Mouse (Mus musculus) heart, embryonic 11.5 days (tissue): Measurements from ENCODE around the gene Dip2b. TPM values are rescaled to one million over a fixed set of nuclear protein-coding genes. Genes with fewer than 3 reads are reported as not detected.

Experiments
- ATAC-seq: fragments of 200-750 bp; cut with Nextera tagmentation; replicated peaks from 2 replicates; pipeline ENCODE4 v1.8.0; 2017; ENCODE audit warnings: moderate library complexity; ENCODE audit not compliant: insufficient number of reproducible peaks, low FRiP score, low TSS enrichment
- H3K27ac ChIP-seq: fragments of 300-500 bp; sonication (generic); 2 replicates; pipeline ENCODE4 v1.5.1; 2014; ENCODE audit warnings: mild to moderate bottlenecking, low read depth, low read length
- H3K27me3 ChIP-seq: fragments of 300-500 bp; sonication (generic); 2 replicates; pipeline ENCODE4 v1.6.1; 2014; ENCODE audit warnings: mild to moderate bottlenecking, low read length, mixed read lengths; ENCODE audit not compliant: control insufficient read depth, insufficient read depth
- H3K36me3 ChIP-seq: fragments of 300-500 bp; sonication (generic); 2 replicates; pipeline ENCODE4 v1.6.1; 2014; ENCODE audit warnings: mild to moderate bottlenecking, low read length, moderate library complexity, mixed read lengths; ENCODE audit not compliant: control insufficient read depth, insufficient read depth
- H3K4me1 ChIP-seq: fragments of 300-500 bp; sonication (generic); 2 replicates; pipeline ENCODE4 v1.6.1; 2014; ENCODE audit warnings: low read length; ENCODE audit not compliant: control insufficient read depth, insufficient read depth
- H3K4me2 ChIP-seq: fragments of 300-500 bp; sonication (generic); 2 replicates; pipeline ENCODE4 v1.6.1; 2014; ENCODE audit warnings: mild to moderate bottlenecking, moderate library complexity
- H3K4me3 ChIP-seq: fragments of 300-500 bp; sonication (generic); 2 replicates; pipeline ENCODE4 v1.5.1; 2014; ENCODE audit warnings: low read depth, low read length
- H3K9ac ChIP-seq: fragments of 300-500 bp; sonication (generic); 2 replicates; pipeline ENCODE4 v1.6.1; 2014; ENCODE audit warnings: mild to moderate bottlenecking, low read depth, low read length, moderate library complexity
- H3K9me3 ChIP-seq: fragments of 300-500 bp; sonication (generic); replicated peaks from 2 replicates; pipeline ENCODE4 v1.6.1; 2016; ENCODE audit warnings: low read length; ENCODE audit not compliant: control insufficient read depth
- WGBS: fragments of 180-500 bp; shearing (Covaris S2); extraction: QIAGEN DNeasy Blood & Tissue Kit; methylation state at CpG from one replicate; pipeline ENCODE4 v1.1.7; 2014; ENCODE audit not compliant: insufficient replicate concordance; 5-methylcytosine and 5-hydroxymethylcytosine counted together
- polyA plus RNA-seq: library from polyadenylated mRNA; unstranded; fragments of >200 nt; fragmentation: Nextera tagmentation; extraction: Ambion mirVana; gene quantifications from 2 replicates; pipeline ENCODE4 v1.2.1, GENCODE M21; 2014

The Dip2b gene
- polyA plus RNA-seq, 1 experiment from 2014 or later, result 16.6 TPM

DNA sequence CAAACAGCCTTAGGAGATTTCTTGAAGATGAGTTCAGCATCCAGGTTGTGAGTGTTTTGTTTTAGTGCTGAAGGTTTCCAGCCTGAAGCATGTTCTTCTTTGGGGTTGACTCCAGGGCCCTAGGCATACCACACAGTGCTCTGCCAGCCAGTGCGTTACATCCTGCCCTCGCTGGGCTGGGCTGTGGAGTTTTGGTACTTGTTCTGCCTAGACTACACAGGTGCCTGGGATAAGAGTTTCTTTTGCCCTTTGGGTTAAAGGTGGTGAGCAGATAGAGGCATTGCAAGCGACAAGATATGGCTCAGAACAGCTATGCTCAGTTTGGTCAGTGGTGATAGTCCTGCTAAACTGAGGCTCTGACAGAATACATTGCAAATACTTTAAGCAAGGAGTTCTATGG lies 19.7 kb downstream of the Dip2b start:
- Histone ChIP-seq H3K36me3 (no peaks in the 10 kb centered on the region), H3K4me3 (no peak overlapping the region), H3K9ac (no peak overlapping the region), H3K4me2 (no peak overlapping the region), H3K27me3 (no peaks in the 10 kb centered on the region), H3K9me3 (no peaks in the 10 kb centered on the region), H3K27ac (no peak overlapping the region), H3K4me1 (peaks cover 13% of the 10 kb centered on the region; the same call in 1 of the 2 replicates)
- no peak for ATAC-seq
- 82% methylated on average over 3 of the region's 3 CpGs for WGBS

DNA sequence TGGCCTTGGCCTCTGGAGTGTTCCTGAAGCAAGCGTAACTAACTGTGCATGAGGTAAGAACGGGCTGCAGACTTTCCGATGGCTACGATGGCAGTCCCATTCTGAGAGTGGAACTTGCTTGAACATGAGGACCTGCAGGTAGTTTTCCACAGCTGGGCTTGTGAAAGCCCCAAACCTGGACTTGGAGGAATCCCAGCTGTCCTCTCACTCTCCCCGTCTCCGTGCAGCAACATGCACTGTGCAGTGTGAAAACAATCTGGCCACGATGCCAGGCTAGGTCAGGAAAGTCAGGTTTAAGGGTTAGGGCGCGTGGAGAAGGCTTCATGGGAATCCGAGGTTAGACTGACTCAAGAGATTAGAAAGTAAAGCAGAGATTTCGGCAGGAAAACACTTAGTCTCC lies 20.4 kb downstream of the Dip2b start:
- no peaks in the 10 kb centered on the region for H3K36me3 ChIP-seq
- H3K9ac ChIP-seq, result 0 out of 2 replicates have a peak overlapping the region, but pooled peaks have one; percentile 16
- no peaks in the 10 kb centered on the region for H3K27me3 ChIP-seq
- no peak overlapping the region for H3K27ac ChIP-seq
- H3K4me3 ChIP-seq, result no peak overlapping the region
- H3K4me1 ChIP-seq, result peaks cover 13% of the 10 kb centered on the region; the same call in 1 of the 2 replicates
- WGBS, result 54% methylated on average over 11 of the region's 11 CpGs
- ATAC-seq, result no peak
- no peaks in the 10 kb centered on the region for H3K9me3 ChIP-seq
- H3K4me2 ChIP-seq, result no peak overlapping the region

DNA sequence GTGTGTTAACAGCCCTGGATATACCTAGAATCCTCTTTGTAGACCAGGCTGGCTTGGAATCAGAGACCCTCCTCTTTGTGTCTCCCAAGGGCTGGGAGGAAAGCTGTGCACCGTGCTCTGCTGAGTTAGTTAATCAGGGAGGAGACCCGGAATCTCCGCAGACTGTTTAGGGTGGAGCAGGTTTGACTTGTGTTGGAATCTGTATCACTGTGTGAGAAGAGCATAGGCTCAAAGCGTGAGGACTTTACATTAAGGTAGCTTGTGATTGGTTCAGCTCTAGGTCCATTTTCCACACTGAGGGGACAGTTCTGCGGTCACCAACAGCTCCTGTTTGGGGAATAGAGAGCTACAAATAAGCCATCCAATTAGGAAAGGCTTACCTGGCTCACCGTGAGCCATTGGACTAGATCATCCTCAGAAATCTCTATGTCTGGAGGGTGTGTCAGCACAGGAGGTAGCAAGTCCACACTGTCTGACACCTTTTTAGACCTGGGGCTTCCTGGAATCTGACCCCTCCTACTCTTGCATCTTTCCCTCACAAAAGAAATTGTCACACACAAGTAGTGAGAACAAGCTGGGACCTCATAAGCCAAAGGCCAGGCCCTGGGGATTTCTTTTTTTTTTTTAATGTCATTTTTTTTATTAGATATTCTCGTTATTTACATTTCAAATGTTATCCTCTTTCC lies 21.3 kb downstream of the Dip2b start:
- no peaks in the 10 kb centered on the region for H3K9me3 ChIP-seq
- H3K36me3 ChIP-seq, result no peaks in the 10 kb centered on the region
- H3K27ac ChIP-seq, result no peak overlapping the region
- WGBS, result 63% methylated on average over 7 of the region's 7 CpGs
- H3K4me2 ChIP-seq, result no peak overlapping the region
- no peak overlapping the region for H3K9ac ChIP-seq
- ATAC-seq, result no peak
- H3K4me3 ChIP-seq, result no peak overlapping the region
- H3K27me3 ChIP-seq, result no peaks in the 10 kb centered on the region
- H3K4me1 ChIP-seq, result peaks cover 13% of the 10 kb centered on the region; the same call in 1 of the 2 replicates

DNA sequence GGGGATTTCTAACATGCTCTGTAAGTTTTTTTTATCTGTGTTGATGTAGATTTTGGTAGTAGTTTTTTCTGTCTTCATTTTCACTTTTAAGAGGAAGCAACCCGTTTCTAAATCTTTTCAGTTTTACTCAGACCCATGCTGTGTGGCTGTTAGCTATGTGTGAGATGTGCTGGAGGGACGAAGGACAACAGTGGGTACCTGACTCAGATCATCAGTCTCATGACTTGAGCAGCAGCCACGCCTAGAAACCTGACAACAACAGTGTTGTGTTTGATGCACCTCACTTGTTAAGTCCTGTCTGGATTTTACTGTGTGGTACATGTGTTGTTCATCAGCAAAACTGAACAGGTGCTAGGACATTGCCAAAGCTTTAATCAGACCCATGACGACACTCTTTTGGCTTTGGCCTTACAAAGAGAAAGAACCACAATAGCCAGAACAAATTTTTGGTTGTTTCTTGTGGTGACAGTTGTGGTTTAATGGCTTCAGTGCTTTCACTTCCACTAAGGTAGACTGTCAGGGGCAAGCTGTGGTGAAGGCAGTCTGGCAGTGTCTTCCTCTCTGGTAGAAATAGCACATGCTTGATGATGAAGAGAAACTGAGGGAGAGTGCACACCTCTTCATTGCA lies 22.2 kb downstream of the Dip2b start:
- Histone ChIP-seq H3K27ac (no peak overlapping the region), H3K9ac (no peak overlapping the region), H3K4me2 (no peak overlapping the region), H3K4me1 (peaks cover 13% of the 10 kb centered on the region; the same call in 1 of the 2 replicates), H3K27me3 (no peaks in the 10 kb centered on the region), H3K36me3 (no peaks in the 10 kb centered on the region), H3K4me3 (no peak overlapping the region), H3K9me3 (no peaks in the 10 kb centered on the region)
- 80% methylated on average over 4 of the region's 4 CpGs for WGBS
- ATAC-seq, result no peak

DNA sequence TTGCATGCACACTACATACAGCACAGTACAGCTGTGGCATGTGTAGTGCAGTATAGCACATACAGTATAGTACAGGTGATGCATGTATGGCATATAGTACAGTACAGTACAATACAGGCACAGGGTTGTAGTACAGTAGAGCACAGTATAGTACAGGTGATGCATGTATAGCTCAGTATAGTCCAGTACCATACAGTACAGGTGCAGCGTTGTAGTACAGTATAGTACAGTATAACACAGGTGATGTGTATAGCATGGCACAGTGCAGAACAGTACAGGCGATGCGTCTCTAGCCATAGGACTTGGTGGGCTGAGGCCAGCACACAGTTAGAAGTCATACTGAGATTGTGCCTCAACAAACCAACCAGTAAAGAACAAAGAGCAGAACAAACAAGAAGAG lies 22.9 kb downstream of the Dip2b start:
- peaks cover 14% of the 10 kb centered on the region; the same call in 1 of the 2 replicates for H3K4me1 ChIP-seq
- H3K27me3 ChIP-seq, result no peaks in the 10 kb centered on the region
- H3K9ac ChIP-seq, result no peak overlapping the region
- H3K4me2 ChIP-seq, result no peak overlapping the region
- no peaks in the 10 kb centered on the region for H3K9me3 ChIP-seq
- no peaks in the 10 kb centered on the region for H3K36me3 ChIP-seq
- no peak for ATAC-seq
- H3K4me3 ChIP-seq, result no peak overlapping the region
- H3K27ac ChIP-seq, result no peak overlapping the region
- WGBS, result 89% methylated on average over 3 of the region's 3 CpGs

DNA sequence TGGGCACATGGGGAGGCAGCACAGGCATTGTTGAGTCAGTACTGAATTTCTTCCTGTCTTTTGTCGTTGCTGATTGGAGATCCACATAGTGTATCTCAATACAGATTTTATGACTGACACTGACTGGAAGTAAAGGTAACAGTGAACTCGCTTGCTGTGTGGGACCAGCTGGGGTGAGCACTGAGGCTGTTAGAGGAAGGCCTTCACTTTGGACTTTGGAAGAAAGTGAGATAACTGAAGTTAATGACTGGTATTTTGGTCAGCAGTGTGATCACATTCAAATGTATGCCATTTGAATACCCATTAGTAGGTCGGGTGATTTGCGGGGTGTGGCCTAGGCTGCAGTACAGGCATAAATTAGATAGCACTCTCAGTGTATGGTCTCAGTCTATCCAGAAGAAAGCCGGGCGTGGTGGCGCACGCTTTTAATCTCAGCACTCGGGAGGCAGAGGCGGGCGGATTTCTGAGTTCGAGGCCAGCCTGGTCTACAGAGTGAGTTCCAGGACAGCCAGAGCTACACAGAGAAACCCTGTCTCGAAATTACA lies 24.8 kb downstream of the Dip2b start:
- 88% methylated on average over 13 of the region's 13 CpGs for WGBS
- Histone ChIP-seq H3K4me2 (no peak overlapping the region), H3K4me3 (no peak overlapping the region), H3K27me3 (no peaks in the 10 kb centered on the region), H3K36me3 (no peaks in the 10 kb centered on the region), H3K9ac (no peak overlapping the region), H3K4me1 (peaks cover 17% of the 10 kb centered on the region), H3K27ac (no peak overlapping the region), H3K9me3 (no peaks in the 10 kb centered on the region)
- no peak for ATAC-seq

DNA sequence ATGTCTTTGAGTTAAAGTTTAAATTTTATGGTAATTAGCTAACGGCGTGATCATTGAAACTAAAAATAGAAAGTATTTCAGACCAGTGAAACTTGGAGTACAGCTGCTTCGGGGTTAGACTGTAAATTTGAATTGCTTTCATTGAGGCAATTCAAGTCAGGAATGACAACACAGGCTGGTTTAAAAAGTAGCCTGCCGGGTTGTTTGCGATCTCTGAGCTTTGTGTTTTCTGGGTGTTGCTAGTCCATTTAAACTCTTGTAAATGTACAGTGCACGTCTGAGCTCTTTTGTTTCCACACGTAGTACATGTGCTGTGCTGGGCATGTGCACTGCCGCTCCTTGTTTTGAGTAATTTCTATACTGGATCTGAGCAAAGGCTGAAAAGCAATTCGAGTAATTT lies 28.2 kb downstream of the Dip2b start:
- H3K4me2 ChIP-seq, result no peak overlapping the region

DNA sequence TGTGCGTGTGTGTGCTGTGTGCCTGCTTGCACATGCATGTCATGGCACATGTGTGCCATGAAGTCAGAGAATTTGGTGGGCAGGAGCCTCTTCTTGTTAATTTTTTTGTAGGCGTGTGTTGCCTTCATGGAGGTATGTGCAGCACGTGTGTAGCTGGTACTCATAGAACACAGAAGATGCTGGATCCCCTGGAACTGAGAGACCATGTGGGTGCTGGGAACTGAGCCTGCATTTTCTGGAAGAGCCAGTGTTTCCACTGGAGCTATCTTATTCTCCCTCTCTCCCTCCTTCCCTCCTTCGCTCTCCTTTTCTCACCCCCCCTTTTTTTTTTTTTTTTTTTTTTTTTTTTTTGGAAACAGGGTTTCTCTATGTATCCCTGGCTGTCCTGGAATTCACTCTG lies 30.6 kb downstream of the Dip2b start:
- H3K4me3 ChIP-seq, result no peak overlapping the region
- no peak overlapping the region for H3K9ac ChIP-seq
- H3K4me1 ChIP-seq, result peaks cover 25% of the 10 kb centered on the region
- no peaks in the 10 kb centered on the region for H3K9me3 ChIP-seq
- 82% methylated on average over 4 of the region's 4 CpGs for whole genome bisulfite sequencing
- ATAC-seq, result no peak
- no peak overlapping the region for H3K4me2 ChIP-seq
- no peaks in the 10 kb centered on the region for H3K27me3 ChIP-seq
- no peaks in the 10 kb centered on the region for H3K36me3 ChIP-seq
- no peak overlapping the region for H3K27ac ChIP-seq

More for the DNA sequence above, 28.2 kb downstream of the Dip2b start:
- Histone ChIP-seq H3K4me3 (no peak overlapping the region), H3K27me3 (no peaks in the 10 kb centered on the region), H3K9me3 (no peaks in the 10 kb centered on the region), H3K4me1 (peaks cover 15% of the 10 kb centered on the region), H3K36me3 (no peaks in the 10 kb centered on the region), H3K27ac (no peak overlapping the region), H3K9ac (no peak overlapping the region)
- ATAC-seq, result no peak
- WGBS, result 83% methylated on average over 9 of the region's 9 CpGs
